Mouse (Mus musculus): ENCODE measurements around the gene Cbr4. TPM values are rescaled to one million over a fixed set of nuclear protein-coding genes. Genes with fewer than 3 reads are reported as not detected.

Cbr4 gene
- polyA plus RNA-seq, 2 experiments, result 7.8 to 25.5 TPM

GRCm38 (mm10) chr8:61486923-61487529, 508 bp upstream of the Cbr4 start:
- Histone ChIP-seq H3K36me3 (replicated peaks; ENCODE audit: control insufficient read depth, insufficient read depth, low read depth) (no peaks in the 10 kb centered on the region), H3K9me3 (ENCODE audit: control insufficient read depth, low read length) (no peaks in the 10 kb centered on the region), H3K4me1 (replicated peaks; ENCODE audit: control insufficient read depth in 2 of 2, insufficient read depth in 2 of 2, low read length in 1 of 2) (peaks cover 0 to 5% of the 10 kb centered on the region in 2 experiments; a peak in 2 of 4 replicates), H3K9ac (replicated peaks) (no peak overlapping the region), H3K4me3 (ENCODE audit: insufficient read depth in 1 of 2, low read depth in 2 of 2, low read length in 2 of 2) (peak overlapping the region; percentile 68 to 70; a peak in 3 of 4 replicates), H3K27ac (no peak overlapping the region), H3K4me2 (ENCODE audit: low read depth) (peak overlapping the region; percentile 69; the same call in 1 of the 2 replicates), H3K27me3 (ENCODE audit: control insufficient read depth, insufficient read depth, low read length) (no peaks in the 10 kb centered on the region)
- TF ChIP-seq CTCF (IDR thresholded peaks at IDR 0.05; ENCODE audit: low read depth), result no peak
- TF ChIP-seq EP300 (IDR thresholded peaks at IDR 0.05; ENCODE audit: low read depth), result no peak
- DNase-seq (ENCODE audit: low read depth in 3 of 3, low spot score in 3 of 3) (no peak), ATAC-seq (ENCODE audit: insufficient read depth) (peak; percentile 5; the same call in 1 of the 2 replicates)
- 86% methylated on average over 2 of the region's 2 CpGs for WGBS (ENCODE audit: insufficient replicate concordance)

DNA sequence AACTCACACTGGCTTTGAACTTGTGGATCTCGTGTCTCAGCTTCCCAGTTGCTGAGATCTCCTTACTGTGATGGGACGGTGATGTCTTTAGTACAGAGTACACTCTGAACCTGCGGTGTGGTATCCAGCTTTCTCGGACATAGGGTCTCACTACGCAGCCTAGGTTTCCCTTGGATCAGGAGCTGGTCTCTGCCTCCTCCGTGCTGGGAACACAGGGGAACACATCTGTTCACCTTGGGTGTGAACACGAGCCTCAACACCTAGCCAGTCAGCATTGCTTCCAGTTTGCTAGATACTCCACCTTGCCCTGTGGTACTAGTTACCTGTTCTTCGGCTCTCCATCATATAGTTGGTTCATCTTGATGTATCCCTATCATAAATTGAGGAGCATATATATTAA, 1.1 kb downstream of the Cbr4 start:
- Histone ChIP-seq H3K9ac (replicated peaks) (no peak overlapping the region), H3K27me3 (ENCODE audit: control insufficient read depth, insufficient read depth, low read length) (no peaks in the 10 kb centered on the region), H3K27ac (no peak overlapping the region), H3K4me1 (replicated peaks; ENCODE audit: control insufficient read depth in 2 of 2, insufficient read depth in 2 of 2, low read length in 1 of 2) (peaks cover 0 to 5% of the 10 kb centered on the region in 2 experiments; a peak in 2 of 4 replicates), H3K9me3 (ENCODE audit: control insufficient read depth, low read length) (no peaks in the 10 kb centered on the region), H3K36me3 (replicated peaks; ENCODE audit: control insufficient read depth, insufficient read depth, low read depth) (no peaks in the 10 kb centered on the region), H3K4me3 (ENCODE audit: insufficient read depth in 1 of 2, low read depth in 2 of 2, low read length in 2 of 2) (peak overlapping the region; percentile 8 to 70; a peak in 2 of 4 replicates), H3K4me2 (ENCODE audit: low read depth) (peak overlapping the region; percentile 69)
- WGBS (ENCODE audit: insufficient replicate concordance), result 81% methylated on average over 8 of the region's 8 CpGs
- DNase-seq (ENCODE audit: low read depth in 3 of 3, low spot score in 3 of 3), result no peak
- TF ChIP-seq EP300 (IDR thresholded peaks at IDR 0.05; ENCODE audit: low read depth) (no peak), CTCF (IDR thresholded peaks at IDR 0.05; ENCODE audit: low read depth) (no peak)
- ATAC-seq (ENCODE audit: insufficient read depth), result no peak

DNA sequence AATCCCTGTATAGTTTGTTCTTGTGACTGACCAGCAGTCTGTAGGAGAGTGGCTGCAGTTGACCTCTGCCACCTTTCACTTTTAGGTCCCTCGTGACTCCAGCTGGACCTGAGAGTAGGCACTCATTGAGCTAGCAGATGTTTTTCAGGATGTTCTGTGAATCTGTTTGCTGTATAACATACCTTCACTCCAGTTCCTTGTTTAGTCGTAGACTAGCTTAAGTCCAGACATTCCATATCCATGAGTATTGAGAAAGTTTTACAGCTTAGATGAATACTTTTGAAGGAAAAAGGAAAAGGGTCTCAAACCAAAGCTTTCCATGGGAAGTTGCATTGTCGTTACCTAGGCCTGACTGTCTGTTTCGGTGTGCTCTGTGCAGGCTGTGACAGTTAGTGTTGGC, 9.6 kb downstream of the Cbr4 start:
- no peaks in the 10 kb centered on the region for H3K9me3 ChIP-seq (ENCODE audit: control insufficient read depth, low read length)
- H3K27ac ChIP-seq, result no peak overlapping the region
- no peak overlapping the region for H3K9ac ChIP-seq (replicated peaks)
- no peaks in the 10 kb centered on the region for H3K4me1 ChIP-seq (replicated peaks; ENCODE audit: control insufficient read depth in 2 of 2, insufficient read depth in 2 of 2, low read length in 1 of 2)
- H3K36me3 ChIP-seq (replicated peaks; ENCODE audit: control insufficient read depth, insufficient read depth, low read depth), result no peaks in the 10 kb centered on the region
- DNase-seq (ENCODE audit: low read depth in 3 of 3, low spot score in 3 of 3) (no peak), ATAC-seq (ENCODE audit: insufficient read depth) (no peak)
- WGBS (ENCODE audit: insufficient replicate concordance), result 77% methylated on average over 4 of the region's 4 CpGs
- TF ChIP-seq EP300 (IDR thresholded peaks at IDR 0.05; ENCODE audit: low read depth) (no peak), CTCF (IDR thresholded peaks at IDR 0.05; ENCODE audit: low read depth) (no peak)
- no peak overlapping the region for H3K4me3 ChIP-seq (ENCODE audit: insufficient read depth in 1 of 2, low read depth in 2 of 2, low read length in 2 of 2)
- no peak overlapping the region for H3K4me2 ChIP-seq (ENCODE audit: low read depth)
- no peaks in the 10 kb centered on the region for H3K27me3 ChIP-seq (ENCODE audit: control insufficient read depth, insufficient read depth, low read length)

GRCm38 (mm10) chr8:61499035-61499434, 11.5 kb downstream of the Cbr4 start:
- TF ChIP-seq EP300 (IDR thresholded peaks at IDR 0.05; ENCODE audit: low read depth) (no peak), CTCF (IDR thresholded peaks at IDR 0.05; ENCODE audit: low read depth) (peak; percentile 43)
- no peaks in the 10 kb centered on the region for H3K9me3 ChIP-seq (ENCODE audit: control insufficient read depth, low read length)
- H3K9ac ChIP-seq (replicated peaks), result no peak overlapping the region
- no peaks in the 10 kb centered on the region for H3K4me1 ChIP-seq (replicated peaks; ENCODE audit: control insufficient read depth in 2 of 2, insufficient read depth in 2 of 2, low read length in 1 of 2)
- ATAC-seq (ENCODE audit: insufficient read depth), result no peak
- no peaks in the 10 kb centered on the region for H3K27me3 ChIP-seq (ENCODE audit: control insufficient read depth, insufficient read depth, low read length)
- peaks cover 2% of the 10 kb centered on the region; the same call in 1 of the 2 replicates for H3K36me3 ChIP-seq (replicated peaks; ENCODE audit: control insufficient read depth, insufficient read depth, low read depth)
- H3K4me2 ChIP-seq (ENCODE audit: low read depth), result no peak overlapping the region
- H3K27ac ChIP-seq, result no peak overlapping the region
- no peak for DNase-seq (ENCODE audit: low read depth in 3 of 3, low spot score in 3 of 3)
- WGBS (ENCODE audit: insufficient replicate concordance), result 71% methylated on average over 4 of the region's 4 CpGs
- H3K4me3 ChIP-seq (ENCODE audit: insufficient read depth in 1 of 2, low read depth in 2 of 2, low read length in 2 of 2), result no peak overlapping the region

- Histone ChIP-seq H3K27me3 (ENCODE audit: control insufficient read depth, insufficient read depth, low read length) (no peaks in the 10 kb centered on the region), H3K27ac (no peak overlapping the region), H3K9me3 (ENCODE audit: control insufficient read depth, low read length) (no peaks in the 10 kb centered on the region), H3K36me3 (replicated peaks; ENCODE audit: control insufficient read depth, insufficient read depth, low read depth) (peaks cover 2% of the 10 kb centered on the region; the same call in 1 of the 2 replicates), H3K4me1 (replicated peaks; ENCODE audit: control insufficient read depth in 2 of 2, insufficient read depth in 2 of 2, low read length in 1 of 2) (no peaks in the 10 kb centered on the region), H3K9ac (replicated peaks) (no peak overlapping the region), H3K4me3 (ENCODE audit: insufficient read depth in 1 of 2, low read depth in 2 of 2, low read length in 2 of 2) (no peak overlapping the region), H3K4me2 (ENCODE audit: low read depth) (no peak overlapping the region)
- TF ChIP-seq CTCF (IDR thresholded peaks at IDR 0.05; ENCODE audit: low read depth), result no peak
- TF ChIP-seq EP300 (IDR thresholded peaks at IDR 0.05; ENCODE audit: low read depth), result no peak
- 57% methylated on average over 3 of the region's 3 CpGs for WGBS (ENCODE audit: insufficient replicate concordance)
- DNase-seq (ENCODE audit: low read depth in 3 of 3, low spot score in 3 of 3) (no peak), ATAC-seq (ENCODE audit: insufficient read depth) (no peak)
Observed at GRCm38 (mm10) chr8:61500914-61501313, 13.4 kb downstream of the Cbr4 start.

Measured in liver, embryonic 14.5 days (tissue).